Mouse (Mus musculus) olfactory bulb, adult 2 months (tissue): ENCODE measurements at regions not wholly inside any gene's neighbourhood (a gene's known extent, or its start where the extent isn't known, plus 50 kb on each side); places are given as distances from the start of the nearest gene placed in this dataset.

Experiments
- CTCF ChIP-seq: fragments of 200-500 bp; IDR thresholded peaks from 2 replicates; pipeline ENCODE4 v1.5.1; 2012; ENCODE audit warnings: low read depth, mild to moderate bottlenecking, low read length, moderate library complexity; ENCODE audit not compliant: insufficient read depth
- POLR2A ChIP-seq: fragments of 200-500 bp; IDR thresholded peaks from 2 replicates; pipeline ENCODE4 v1.6.1; 2012; ENCODE audit warnings: mild to moderate bottlenecking, low read depth, low read length, moderate library complexity; ENCODE audit not compliant: insufficient read depth

DNA sequence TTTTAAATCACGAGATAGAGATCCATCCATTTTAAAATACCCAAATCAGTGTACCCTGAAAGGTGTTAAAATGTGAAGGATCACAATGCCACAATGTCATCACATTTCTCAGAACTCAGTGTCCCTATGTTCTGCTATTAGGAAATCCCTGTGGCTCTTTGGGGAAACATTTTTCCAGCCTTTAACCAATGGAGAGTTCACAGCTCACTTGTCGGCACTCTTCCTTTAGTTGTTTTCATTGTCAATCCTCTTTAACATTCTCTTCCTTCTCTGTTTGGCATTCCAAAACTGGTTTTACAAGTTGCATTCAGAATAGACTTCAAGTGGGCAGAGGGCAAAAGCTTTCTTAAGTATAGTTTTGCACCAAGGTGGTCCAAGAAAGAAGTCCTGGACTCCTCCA lies 406.9 kb upstream of the Pik3r1 start:
- TF ChIP-seq CTCF = no peak
- no peak for TF ChIP-seq POLR2A
